Mouse (Mus musculus): ENCODE results near the gene Ptprk. TPM values are rescaled to one million over a fixed set of nuclear protein-coding genes. Genes with fewer than 3 reads are reported as not detected.

The Ptprk gene
- total RNA-seq, 2 experiments from 2014 or later: 82.2 to 85.5 TPM

GRCm38 (mm10) chr10:28161306-28161705 lies 86.7 kb downstream of the Ptprk start:
- no peak for TF ChIP-seq CTCF (IDR thresholded peaks at IDR 0.05)
- H3K27ac ChIP-seq: no peak overlapping the region
- H3K4me3 ChIP-seq: no peak overlapping the region
- intact Hi-C loops (cut with DNase I): no loop called here
- no peak for DNase-seq (ENCODE audit: extremely low spot score in 1 of 2, low spot score in 2 of 2)

GRCm38 (mm10) chr10:28164250-28164649 lies 89.6 kb downstream of the Ptprk start:
- TF ChIP-seq CTCF (IDR thresholded peaks at IDR 0.05): no peak
- DNase-seq (ENCODE audit: extremely low spot score in 1 of 2, low spot score in 2 of 2): no peak
- intact Hi-C loops (cut with DNase I): no loop called here
- Histone ChIP-seq H3K4me3 (no peak overlapping the region), H3K27ac (no peak overlapping the region)

GRCm38 (mm10) chr10:28164746-28165145 lies 90.1 kb downstream of the Ptprk start:
- intact Hi-C loops (cut with DNase I): no loop called here
- no peak for TF ChIP-seq CTCF (IDR thresholded peaks at IDR 0.05)

GRCm38 (mm10) chr10:28166610-28167009 lies 92.0 kb downstream of the Ptprk start:
- intact Hi-C loops (cut with DNase I): no loop called here
- Histone ChIP-seq H3K4me3 (no peak overlapping the region), H3K27ac (no peak overlapping the region)
- DNase-seq (ENCODE audit: extremely low spot score in 1 of 2, low spot score in 2 of 2): no peak
- TF ChIP-seq CTCF (IDR thresholded peaks at IDR 0.05): no peak

More at GRCm38 (mm10) chr10:28164746-28165145, 90.1 kb downstream of the Ptprk start:
- Histone ChIP-seq H3K4me3 (no peak overlapping the region), H3K27ac (no peak overlapping the region)
- DNase-seq (ENCODE audit: extremely low spot score in 1 of 2, low spot score in 2 of 2): no peak

- no peak for DNase-seq (ENCODE audit: extremely low spot score in 1 of 2, low spot score in 2 of 2)
- Histone ChIP-seq H3K27ac (no peak overlapping the region), H3K4me3 (no peak overlapping the region)
- intact Hi-C loops (cut with DNase I): no loop called here
- TF ChIP-seq CTCF (IDR thresholded peaks at IDR 0.05): no peak
Measured at GRCm38 (mm10) chr10:28167097-28167496, 92.5 kb downstream of the Ptprk start.

GRCm38 (mm10) chr10:28171196-28171595 lies 96.6 kb downstream of the Ptprk start:
- no peak for TF ChIP-seq CTCF (IDR thresholded peaks at IDR 0.05)
- no peak for DNase-seq (ENCODE audit: extremely low spot score in 1 of 2, low spot score in 2 of 2)
- intact Hi-C loops (cut with DNase I): no loop called here
- Histone ChIP-seq H3K27ac (no peak overlapping the region), H3K4me3 (no peak overlapping the region)

GRCm38 (mm10) chr10:28178876-28179275 lies 104.3 kb downstream of the Ptprk start:
- intact Hi-C loops (cut with DNase I): no loop called here
- Histone ChIP-seq H3K27ac (peak overlapping the region; percentile 33; the same call in 1 of the 2 replicates), H3K4me3 (no peak overlapping the region)
- TF ChIP-seq CTCF (IDR thresholded peaks at IDR 0.05): no peak
- DNase-seq (ENCODE audit: extremely low spot score in 1 of 2, low spot score in 2 of 2): no peak

GRCm38 (mm10) chr10:28182081-28182480 lies 107.5 kb downstream of the Ptprk start:
- no peak overlapping the region for H3K4me3 ChIP-seq
- intact Hi-C loops (cut with DNase I): no loop called here
- DNase-seq (ENCODE audit: extremely low spot score in 1 of 2, low spot score in 2 of 2): no peak
- no peak overlapping the region for H3K27ac ChIP-seq
- TF ChIP-seq CTCF (IDR thresholded peaks at IDR 0.05): no peak

GRCm38 (mm10) chr10:28184675-28185074 lies 110.1 kb downstream of the Ptprk start:
- intact Hi-C loops (cut with DNase I): no loop called here

GRCm38 (mm10) chr10:28185326-28185725 lies 110.7 kb downstream of the Ptprk start:
- Histone ChIP-seq H3K4me3 (no peak overlapping the region), H3K27ac (no peak overlapping the region)
- TF ChIP-seq CTCF (IDR thresholded peaks at IDR 0.05): no peak
- intact Hi-C loops (cut with DNase I): no loop called here
- DNase-seq (ENCODE audit: extremely low spot score in 1 of 2, low spot score in 2 of 2): no peak

More at GRCm38 (mm10) chr10:28184675-28185074, 110.1 kb downstream of the Ptprk start:
- no peak for TF ChIP-seq CTCF (IDR thresholded peaks at IDR 0.05)
- Histone ChIP-seq H3K27ac (no peak overlapping the region), H3K4me3 (no peak overlapping the region)
- no peak for DNase-seq (ENCODE audit: extremely low spot score in 1 of 2, low spot score in 2 of 2)

- intact Hi-C loops (cut with DNase I): no loop called here
- Histone ChIP-seq H3K4me3 (no peak overlapping the region), H3K27ac (no peak overlapping the region)
- no peak for TF ChIP-seq CTCF (IDR thresholded peaks at IDR 0.05)
- no peak for DNase-seq (ENCODE audit: extremely low spot score in 1 of 2, low spot score in 2 of 2)
Measured at GRCm38 (mm10) chr10:28186018-28186800, 111.6 kb downstream of the Ptprk start.

- Histone ChIP-seq H3K27ac (no peak overlapping the region), H3K4me3 (no peak overlapping the region)
- intact Hi-C loops (cut with DNase I): no loop called here
- no peak for DNase-seq (ENCODE audit: extremely low spot score in 1 of 2, low spot score in 2 of 2)
- no peak for TF ChIP-seq CTCF (IDR thresholded peaks at IDR 0.05)
Measured at GRCm38 (mm10) chr10:28191440-28191839, 116.8 kb downstream of the Ptprk start.

- Histone ChIP-seq H3K4me3 (no peak overlapping the region), H3K27ac (no peak overlapping the region)
- intact Hi-C loops (cut with DNase I): no loop called here
- DNase-seq (ENCODE audit: extremely low spot score in 1 of 2, low spot score in 2 of 2): no peak
- TF ChIP-seq CTCF (IDR thresholded peaks at IDR 0.05): no peak
Measured at GRCm38 (mm10) chr10:28193630-28194029, 119.0 kb downstream of the Ptprk start.

All from left cerebral cortex, adult 2 months (tissue).